29 mouse cellular contexts compared by ENCODE assay signal in genomic region chr10:25274621-25275330, GRCm38 (mm10). TPM values are rescaled to one million over a fixed set of nuclear protein-coding genes. Genes with fewer than 3 reads are reported as not detected.
DNase-seq lines count a peak whose midpoint lies in the region; ATAC-seq and TF ChIP-seq lines count a peak whose summit lies in the region.
"Had no signal": no experiment of that assay in that cellular context is flagged by ENCODE, and none has a peak within 500 bp of the region (broad histone marks: within the 10 kb centered on the region; RNA-seq: fewer than 3 reads in every experiment).

No protein-coding gene starts in this region.

- no peak overlapping the region for H3K9ac ChIP-seq in intestine, embryonic 16.5 days (ENCODE audit: low read depth, low read length)
- no peak overlapping the region for H3K9ac ChIP-seq in intestine, embryonic 15.5 days
- H3K9ac ChIP-seq in CH12.LX (ENCODE audit: insufficient read depth, low read depth) (peak overlapping the region; percentile 67), ES-Bruce4 (ENCODE audit: low read depth, poor library complexity, severe bottlenecking) (peak overlapping the region; percentile 18; the same call in 1 of the 2 replicates)
- no peak overlapping the region for H3K9ac ChIP-seq in forebrain, embryonic 12.5 days
- no peak overlapping the region for H3K9ac ChIP-seq in forebrain, embryonic 15.5 days (replicated peaks)
- H3K9ac ChIP-seq: heart, embryonic 15.5 days; hindbrain, embryonic 13.5 days; kidney, embryonic 15.5 days; limb, embryonic 13.5 days; liver, embryonic 13.5 days; midbrain, embryonic 13.5 days had no signal

- ATAC-seq in intestine, embryonic 16.5 days, result peak; percentile 40
- no peak for ATAC-seq in intestine, embryonic 15.5 days
- ATAC-seq in forebrain, embryonic 12.5 days (ENCODE audit: low FRiP score), result no peak
- no peak for ATAC-seq in forebrain, embryonic 15.5 days (replicated peaks)
- ATAC-seq: CD4-positive, CD25-positive, alpha-beta regulatory T cell, adult 4 months; forebrain, embryonic 16.5 days; midbrain, embryonic 13.5 days; Patski had no signal

- H3K36me3 ChIP-seq in intestine, embryonic 16.5 days (ENCODE audit: control insufficient read depth, insufficient read depth, low read length), result 0 out of 2 replicates have a peak, but pooled peaks cover 4% of the 10 kb centered on the region
- no peaks in the 10 kb centered on the region for H3K36me3 ChIP-seq in intestine, embryonic 15.5 days
- H3K36me3 ChIP-seq in CH12.LX (replicated peaks in 1 of 2; ENCODE audit: control insufficient read depth in 1 of 2, insufficient read depth in 1 of 2, low read length in 1 of 2) (peaks cover 0 to 2% of the 10 kb centered on the region in 2 experiments), ES-Bruce4 (ENCODE audit: control insufficient read depth, insufficient read depth, low read length, poor library complexity, severe bottlenecking) (no peaks in the 10 kb centered on the region)
- H3K36me3 ChIP-seq in forebrain, embryonic 12.5 days (replicated peaks), result no peaks in the 10 kb centered on the region
- no peaks in the 10 kb centered on the region for H3K36me3 ChIP-seq in forebrain, embryonic 15.5 days
- H3K36me3 ChIP-seq: G1E; heart, embryonic 15.5 days; hindbrain, embryonic 13.5 days; midbrain, embryonic 13.5 days had no signal

- 89% methylated on average over 26 of the region's 26 CpGs for WGBS in intestine, embryonic 16.5 days
- 88% methylated on average over 26 of the region's 26 CpGs for WGBS in intestine, embryonic 15.5 days
- whole genome bisulfite sequencing in forebrain, embryonic 12.5 days, result 87% methylated on average over 26 of the region's 26 CpGs
- 89% methylated on average over 26 of the region's 26 CpGs for WGBS in forebrain, embryonic 15.5 days

- no peak overlapping the region for H3K4me3 ChIP-seq in intestine, embryonic 16.5 days (ENCODE audit: low read length)
- no peak overlapping the region for H3K4me3 ChIP-seq in intestine, embryonic 15.5 days (replicated peaks)
- H3K4me3 ChIP-seq in CH12.LX (replicated peaks in 1 of 3; ENCODE audit: low read depth in 2 of 3, low read length in 2 of 3, poor library complexity in 1 of 3), result peak overlapping the region in 2 of 3 experiments; percentile 41 to 47
- peak overlapping the region; percentile 51; the same call in 1 of the 2 replicates for H3K4me3 ChIP-seq in ES-Bruce4 (ENCODE audit: low read depth, low read length)
- H3K4me3 ChIP-seq in forebrain, embryonic 12.5 days (replicated peaks), result no peak overlapping the region
- H3K4me3 ChIP-seq in forebrain, embryonic 15.5 days, result no peak overlapping the region
- H3K4me3 ChIP-seq: heart, embryonic 10.5 days; heart, embryonic 15.5 days; hindbrain, embryonic 13.5 days; kidney, embryonic 15.5 days; limb, embryonic 13.5 days; liver, embryonic 13.5 days; midbrain, embryonic 13.5 days had no signal

- TF ChIP-seq POLR2A in CH12.LX (IDR thresholded peaks at IDR 0.05; ENCODE audit: low read depth, low read length) (0 out of 2 replicates have a peak, but pooled peaks have one; percentile 36), ES-Bruce4 (IDR thresholded peaks at IDR 0.05; ENCODE audit: insufficient read depth, low read length) (no peak)

- dilution Hi-C loops in CH12.LX (cut with MboI; ENCODE audit: extremely low pct_ligation_motif_present, extremely low pct_unique_long_range_greater_than_20kb, low sequenced_read_pairs), result no loop called here

- no peaks in the 10 kb centered on the region; the same call in 1 of the 2 replicates for H3K4me1 ChIP-seq in intestine, embryonic 16.5 days (ENCODE audit: control insufficient read depth, insufficient read depth, low read length)
- no peaks in the 10 kb centered on the region for H3K4me1 ChIP-seq in intestine, embryonic 15.5 days (replicated peaks)
- H3K4me1 ChIP-seq in CH12.LX (ENCODE audit: control insufficient read depth in 1 of 2, insufficient read depth in 2 of 2) (peaks cover 6 to 31% of the 10 kb centered on the region in 2 experiments), ES-Bruce4 (ENCODE audit: control insufficient read depth, insufficient read depth, low read length) (no peaks in the 10 kb centered on the region)
- peaks cover 6% of the 10 kb centered on the region; the same call in 1 of the 2 replicates for H3K4me1 ChIP-seq in forebrain, embryonic 12.5 days
- peaks cover 5% of the 10 kb centered on the region; the same call in 1 of the 2 replicates for H3K4me1 ChIP-seq in forebrain, embryonic 15.5 days
- H3K4me1 ChIP-seq: hindbrain, embryonic 13.5 days; kidney, embryonic 15.5 days; midbrain, embryonic 13.5 days had no signal

- no peak for DNase-seq in CH12.LX (ENCODE audit: extremely low read depth)
- peak; percentile 30 for DNase-seq in retina, embryonic 14.5 days (ENCODE audit: low spot score)
- DNase-seq: adrenal gland, postnatal 14 days; cerebellum, adult 11 months; cerebellum, adult 9-10 months; cerebellum, postnatal 36 days; heart, postnatal 36 days; kidney, adult 18-20 months; kidney, postnatal 4 days; liver, embryonic 13.5 days; lung, adult 18-20 months; right cerebral cortex, adult 18-20 months; spleen, adult 18-20 months; thymus, postnatal 4 days had no signal

- H3K27me3 ChIP-seq in intestine, embryonic 16.5 days (replicated peaks; ENCODE audit: control insufficient read depth, insufficient read depth, low read length), result no peaks in the 10 kb centered on the region
- no peaks in the 10 kb centered on the region for H3K27me3 ChIP-seq in intestine, embryonic 15.5 days (replicated peaks)
- H3K27me3 ChIP-seq in CH12.LX (replicated peaks) (no peaks in the 10 kb centered on the region), ES-Bruce4 (ENCODE audit: control insufficient read depth, insufficient read depth, low read length, poor library complexity, severe bottlenecking) (no peaks in the 10 kb centered on the region)
- no peaks in the 10 kb centered on the region for H3K27me3 ChIP-seq in forebrain, embryonic 12.5 days
- H3K27me3 ChIP-seq in forebrain, embryonic 15.5 days, result no peaks in the 10 kb centered on the region
- H3K27me3 ChIP-seq: heart, embryonic 15.5 days; hindbrain, embryonic 13.5 days; kidney, embryonic 15.5 days; limb, embryonic 13.5 days; liver, embryonic 13.5 days; midbrain, embryonic 13.5 days; Patski had no signal

- TF ChIP-seq RAD21 in CH12.LX (IDR thresholded peaks at IDR 0.05; ENCODE audit: low read depth, low read length), result no peak

- H3K4me2 ChIP-seq in intestine, embryonic 16.5 days (ENCODE audit: low read depth, low read length), result no peak overlapping the region
- no peak overlapping the region for H3K4me2 ChIP-seq in intestine, embryonic 15.5 days (replicated peaks)
- peak overlapping the region; percentile 73 for H3K4me2 ChIP-seq in CH12.LX (ENCODE audit: insufficient read depth, low read depth, poor library complexity, severe bottlenecking)
- H3K4me2 ChIP-seq in forebrain, embryonic 12.5 days, result no peak overlapping the region
- no peak overlapping the region for H3K4me2 ChIP-seq in forebrain, embryonic 15.5 days (replicated peaks)
- H3K4me2 ChIP-seq: heart, embryonic 15.5 days; hindbrain, embryonic 13.5 days; kidney, embryonic 15.5 days; limb, embryonic 13.5 days; liver, embryonic 13.5 days; midbrain, embryonic 13.5 days had no signal

- no peaks in the 10 kb centered on the region for H3K9me3 ChIP-seq in intestine, embryonic 16.5 days (ENCODE audit: control insufficient read depth, low read length)
- no peaks in the 10 kb centered on the region for H3K9me3 ChIP-seq in intestine, embryonic 15.5 days
- H3K9me3 ChIP-seq in CH12.LX (replicated peaks; ENCODE audit: low read length) (no peaks in the 10 kb centered on the region), ES-Bruce4 (replicated peaks; ENCODE audit: control insufficient read depth, insufficient read depth, low read length, poor library complexity, severe bottlenecking) (no peaks in the 10 kb centered on the region)
- H3K9me3 ChIP-seq in forebrain, embryonic 12.5 days, result no peaks in the 10 kb centered on the region
- no peaks in the 10 kb centered on the region for H3K9me3 ChIP-seq in forebrain, embryonic 15.5 days
- H3K9me3 ChIP-seq: G1E; heart, embryonic 10.5 days; heart, embryonic 15.5 days; hindbrain, embryonic 13.5 days; kidney, embryonic 15.5 days; liver, embryonic 13.5 days; midbrain, embryonic 13.5 days had no signal

- in situ Hi-C loops in CH12.LX (cut with MboI; ENCODE audit: low pct_ligation_motif_present, low pct_unique_long_range_greater_than_20kb, low sequenced_read_pairs), result loop anchor here (5.0 to 25.0 kb wide), 2 partner anchors 128 to 413 kb away; no protein-coding TSS in a partner anchor

- TF ChIP-seq EP300 in CH12.LX (IDR thresholded peaks at IDR 0.05; ENCODE audit: low read length) (0 out of 2 replicates have a peak, but pooled peaks have one; percentile 24), ES-Bruce4 (IDR thresholded peaks at IDR 0.05; ENCODE audit: insufficient read depth, low read depth, low read length) (0 out of 2 replicates have a peak, but pooled peaks have one; percentile 17)

- H3K27ac ChIP-seq in intestine, embryonic 16.5 days (ENCODE audit: low read length), result no peak overlapping the region
- no peak overlapping the region for H3K27ac ChIP-seq in intestine, embryonic 15.5 days
- H3K27ac ChIP-seq in CH12.LX (ENCODE audit: insufficient read depth, low read depth) (no peak overlapping the region), ES-Bruce4 (ENCODE audit: insufficient read depth, low read length) (no peak overlapping the region)
- no peak overlapping the region for H3K27ac ChIP-seq in forebrain, embryonic 12.5 days
- no peak overlapping the region for H3K27ac ChIP-seq in forebrain, embryonic 15.5 days (replicated peaks)
- H3K27ac ChIP-seq: heart, embryonic 10.5 days; heart, embryonic 15.5 days; hindbrain, embryonic 13.5 days; kidney, embryonic 15.5 days; limb, embryonic 13.5 days; liver, embryonic 13.5 days; midbrain, embryonic 13.5 days had no signal

- no peak for TF ChIP-seq CTCF in CH12.LX (conservative IDR thresholded peaks at IDR 0.05 in 1 of 2, IDR thresholded peaks at IDR 0.05 in 1 of 2; ENCODE audit: low read depth in 2 of 2, low read length in 2 of 2)
- TF ChIP-seq CTCF in ES-Bruce4 (IDR thresholded peaks at IDR 0.05; ENCODE audit: low read depth, low read length), result no peak

- H3K79me2 ChIP-seq in CH12.LX (replicated peaks; ENCODE audit: control insufficient read depth, extremely low read depth, insufficient read depth, poor library complexity, severe bottlenecking), result no peaks in the 10 kb centered on the region

TF ChIP-seq in CH12.LX, 34 proteins besides CTCF, POLR2A, EP300 and RAD21 (continues in another document):
- TF ChIP-seq POLR2AphosphoS2 (IDR thresholded peaks at IDR 0.05; ENCODE audit: low read depth, low read length), result no peak
- peak; percentile 22; the same call in 1 of the 2 replicates for TF ChIP-seq ETS1 (conservative IDR thresholded peaks at IDR 0.05; ENCODE audit: low read depth, low read length)

RNA-seq across cellular contexts. Expression of gene Akap7, which starts 32.9 kb away (rescaled TPM):
- 27.6 and 32.1 TPM in 2 replicates for polyA plus RNA-seq in intestine, embryonic 16.5 days (2015; fragmentation: Nextera tagmentation; extraction: Ambion mirVana)
- 41.9 and 45.6 TPM in 2 replicates for polyA plus RNA-seq in intestine, embryonic 15.5 days (2015; fragmentation: Nextera tagmentation; extraction: Ambion mirVana)
- total RNA-seq in CH12.LX (2012; rRNA removed) (3.1 and 6.2 TPM in 2 replicates), CH12.LX (2014; rRNA removed) (11.1 and 12.1 TPM in 2 replicates)
- polyA plus RNA-seq in CH12.LX (2012; ENCODE audit: insufficient read length, low read depth) (6.7 and 7.1 TPM in 2 replicates), ES-Bruce4 (2011; ENCODE audit: insufficient read depth, insufficient read length, low read depth, missing spikeins) (59.1 and 69.8 TPM in 2 replicates)
- polyA plus RNA-seq in forebrain, embryonic 12.5 days (2016; fragmentation: Nextera tagmentation; extraction: Ambion mirVana), result 16.1 and 20.7 TPM in 2 replicates
- 24.5 and 28.3 TPM in 2 replicates for polyA plus RNA-seq in forebrain, embryonic 15.5 days (2015; fragmentation: Nextera tagmentation; extraction: Ambion mirVana)
- polyA plus RNA-seq: G1E had no signal

Comparison
In these comparisons a context has a peak if more than half of its experiments do, and no peak if none do; other contexts are left out.
1. H3K4me3 ChIP-seq: peak in CH12.LX (2 of 3) and ES-Bruce4 (single experiment); none in intestine, embryonic 16.5 days (single experiment), intestine, embryonic 15.5 days (single experiment), forebrain, embryonic 12.5 days (single experiment) and forebrain, embryonic 15.5 days (single experiment).
2. H3K9ac ChIP-seq: peak in CH12.LX (single experiment) and ES-Bruce4 (single experiment); none in intestine, embryonic 16.5 days (single experiment), intestine, embryonic 15.5 days (single experiment), forebrain, embryonic 12.5 days (single experiment) and forebrain, embryonic 15.5 days (single experiment).